Mouse (Mus musculus): ENCODE results near the gene Zc3h12d. TPM values are rescaled to one million over a fixed set of nuclear protein-coding genes. Genes with fewer than 3 reads are reported as not detected.

Gene Zc3h12d
- total and polyA plus RNA-seq, 2 experiments from 2014 or later = 0.04 to 0.20 TPM

- Histone ChIP-seq H3K9me3 (replicated peaks; ENCODE audit: control insufficient read depth, low read length) (no peaks in the 10 kb centered on the region), H3K27me3 (ENCODE audit: control insufficient read depth, insufficient read depth, low read length) (no peaks in the 10 kb centered on the region), H3K4me3 (ENCODE audit: low read depth, low read length) (no peak overlapping the region), H3K36me3 (replicated peaks; ENCODE audit: control insufficient read depth, insufficient read depth, low read length) (peaks cover 55% of the 10 kb centered on the region), H3K27ac (ENCODE audit: low read depth) (no peak overlapping the region), H3K4me1 (ENCODE audit: control insufficient read depth, insufficient read depth) (no peaks in the 10 kb centered on the region), H3K4me2 (ENCODE audit: low read depth, low read length) (no peak overlapping the region), H3K9ac (replicated peaks; ENCODE audit: low read depth, low read length) (no peak overlapping the region)
- 89% methylated on average over 5 of the region's 5 CpGs for WGBS
- ATAC-seq (ENCODE audit: insufficient read depth, low read depth) (no peak), DNase-seq (ENCODE audit: low spot score) (no peak)
- TF ChIP-seq EP300 (IDR thresholded peaks at IDR 0.05; ENCODE audit: low read depth) (no peak), CTCF (IDR thresholded peaks at IDR 0.05; ENCODE audit: low read depth) (no peak)
These were observed 12.1 kb upstream of the Zc3h12d start for GRCm38 (mm10) chr10:7820171-7820570.

GRCm38 (mm10) chr10:7821981-7822380 is 10.3 kb upstream of the Zc3h12d start:
- no peak for DNase-seq (ENCODE audit: low spot score)
- H3K27ac ChIP-seq (ENCODE audit: low read depth) = no peak overlapping the region
- no peak overlapping the region for H3K4me3 ChIP-seq (ENCODE audit: low read depth, low read length)
- WGBS = 96% methylated on average over 12 of the region's 12 CpGs
- no peak overlapping the region for H3K4me2 ChIP-seq (ENCODE audit: low read depth, low read length)
- no peak overlapping the region for H3K9ac ChIP-seq (replicated peaks; ENCODE audit: low read depth, low read length)
- ATAC-seq (ENCODE audit: insufficient read depth, low read depth) = no peak
- no peaks in the 10 kb centered on the region for H3K27me3 ChIP-seq (ENCODE audit: control insufficient read depth, insufficient read depth, low read length)
- H3K4me1 ChIP-seq (ENCODE audit: control insufficient read depth, insufficient read depth) = no peaks in the 10 kb centered on the region
- TF ChIP-seq EP300 (IDR thresholded peaks at IDR 0.05; ENCODE audit: low read depth) (no peak), CTCF (IDR thresholded peaks at IDR 0.05; ENCODE audit: low read depth) (no peak)
- no peaks in the 10 kb centered on the region for H3K9me3 ChIP-seq (replicated peaks; ENCODE audit: control insufficient read depth, low read length)
- H3K36me3 ChIP-seq (replicated peaks; ENCODE audit: control insufficient read depth, insufficient read depth, low read length) = peaks cover 42% of the 10 kb centered on the region

GRCm38 (mm10) chr10:7824663-7825280 is 7.5 kb upstream of the Zc3h12d start:
- DNase-seq (ENCODE audit: low spot score) (no peak), ATAC-seq (ENCODE audit: insufficient read depth, low read depth) (no peak)
- H3K4me1 ChIP-seq (ENCODE audit: control insufficient read depth, insufficient read depth) = no peaks in the 10 kb centered on the region
- H3K4me3 ChIP-seq (ENCODE audit: low read depth, low read length) = no peak overlapping the region
- no peak overlapping the region for H3K27ac ChIP-seq (ENCODE audit: low read depth)
- no peaks in the 10 kb centered on the region for H3K27me3 ChIP-seq (ENCODE audit: control insufficient read depth, insufficient read depth, low read length)
- WGBS = 76% methylated on average over 9 of the region's 9 CpGs
- TF ChIP-seq EP300 (IDR thresholded peaks at IDR 0.05; ENCODE audit: low read depth) = no peak
- TF ChIP-seq CTCF (IDR thresholded peaks at IDR 0.05; ENCODE audit: low read depth) = no peak
- H3K4me2 ChIP-seq (ENCODE audit: low read depth, low read length) = no peak overlapping the region
- H3K36me3 ChIP-seq (replicated peaks; ENCODE audit: control insufficient read depth, insufficient read depth, low read length) = peaks cover 28% of the 10 kb centered on the region
- no peak overlapping the region for H3K9ac ChIP-seq (replicated peaks; ENCODE audit: low read depth, low read length)
- no peaks in the 10 kb centered on the region for H3K9me3 ChIP-seq (replicated peaks; ENCODE audit: control insufficient read depth, low read length)

- H3K9me3 ChIP-seq (replicated peaks; ENCODE audit: control insufficient read depth, low read length) = no peaks in the 10 kb centered on the region
- no peak overlapping the region for H3K4me3 ChIP-seq (ENCODE audit: low read depth, low read length)
These were observed 7.0 kb upstream of the Zc3h12d start for GRCm38 (mm10) chr10:7825281-7825665.

GRCm38 (mm10) chr10:7826106-7826505 is 6.2 kb upstream of the Zc3h12d start:
- WGBS = 87% methylated on average over 9 of the region's 9 CpGs
- no peak overlapping the region for H3K4me3 ChIP-seq (ENCODE audit: low read depth, low read length)
- H3K27me3 ChIP-seq (ENCODE audit: control insufficient read depth, insufficient read depth, low read length) = no peaks in the 10 kb centered on the region
- ATAC-seq (ENCODE audit: insufficient read depth, low read depth) (no peak), DNase-seq (ENCODE audit: low spot score) (no peak)
- no peak overlapping the region for H3K9ac ChIP-seq (replicated peaks; ENCODE audit: low read depth, low read length)
- H3K4me1 ChIP-seq (ENCODE audit: control insufficient read depth, insufficient read depth) = no peaks in the 10 kb centered on the region
- H3K27ac ChIP-seq (ENCODE audit: low read depth) = no peak overlapping the region
- TF ChIP-seq EP300 (IDR thresholded peaks at IDR 0.05; ENCODE audit: low read depth) = no peak
- no peak for TF ChIP-seq CTCF (IDR thresholded peaks at IDR 0.05; ENCODE audit: low read depth)
- peaks cover 19% of the 10 kb centered on the region for H3K36me3 ChIP-seq (replicated peaks; ENCODE audit: control insufficient read depth, insufficient read depth, low read length)
- H3K9me3 ChIP-seq (replicated peaks; ENCODE audit: control insufficient read depth, low read length) = no peaks in the 10 kb centered on the region
- no peak overlapping the region for H3K4me2 ChIP-seq (ENCODE audit: low read depth, low read length)

More at GRCm38 (mm10) chr10:7825281-7825665, 7.0 kb upstream of the Zc3h12d start:
- H3K27me3 ChIP-seq (ENCODE audit: control insufficient read depth, insufficient read depth, low read length) = no peaks in the 10 kb centered on the region
- TF ChIP-seq EP300 (IDR thresholded peaks at IDR 0.05; ENCODE audit: low read depth) (no peak), CTCF (IDR thresholded peaks at IDR 0.05; ENCODE audit: low read depth) (no peak)
- ATAC-seq (ENCODE audit: insufficient read depth, low read depth) = no peak
- peaks cover 27% of the 10 kb centered on the region for H3K36me3 ChIP-seq (replicated peaks; ENCODE audit: control insufficient read depth, insufficient read depth, low read length)
- H3K27ac ChIP-seq (ENCODE audit: low read depth) = no peak overlapping the region
- no peak for DNase-seq (ENCODE audit: low spot score)
- WGBS = 91% methylated on average over 4 of the region's 4 CpGs
- H3K4me1 ChIP-seq (ENCODE audit: control insufficient read depth, insufficient read depth) = no peaks in the 10 kb centered on the region
- H3K9ac ChIP-seq (replicated peaks; ENCODE audit: low read depth, low read length) = no peak overlapping the region
- no peak overlapping the region for H3K4me2 ChIP-seq (ENCODE audit: low read depth, low read length)
